Mouse (Mus musculus) splenic B cell, adult 2 months (primary cell): ENCODE measurements around the gene Shc3.

ENCODE experiments used
- DNase-seq: peaks from one replicate; pipeline ENCODE4 v3.0.0-alpha.2; 2011; ENCODE audit warnings: low read depth, low spot score
- H3K27me3 ChIP-seq: 2 replicates; pipeline ENCODE4 v1.6.1; 2012; ENCODE audit warnings: mild to moderate bottlenecking, low read length, moderate library complexity, mixed read lengths; ENCODE audit not compliant: control insufficient read depth, poor library complexity, insufficient read depth, severe bottlenecking
- H3K36me3 ChIP-seq: 2 replicates; pipeline ENCODE4 v1.6.1; 2012; ENCODE audit warnings: mild to moderate bottlenecking, low read length, moderate library complexity, mixed read lengths; ENCODE audit not compliant: control insufficient read depth, poor library complexity, insufficient read depth, severe bottlenecking

Shc3 gene

DNA sequence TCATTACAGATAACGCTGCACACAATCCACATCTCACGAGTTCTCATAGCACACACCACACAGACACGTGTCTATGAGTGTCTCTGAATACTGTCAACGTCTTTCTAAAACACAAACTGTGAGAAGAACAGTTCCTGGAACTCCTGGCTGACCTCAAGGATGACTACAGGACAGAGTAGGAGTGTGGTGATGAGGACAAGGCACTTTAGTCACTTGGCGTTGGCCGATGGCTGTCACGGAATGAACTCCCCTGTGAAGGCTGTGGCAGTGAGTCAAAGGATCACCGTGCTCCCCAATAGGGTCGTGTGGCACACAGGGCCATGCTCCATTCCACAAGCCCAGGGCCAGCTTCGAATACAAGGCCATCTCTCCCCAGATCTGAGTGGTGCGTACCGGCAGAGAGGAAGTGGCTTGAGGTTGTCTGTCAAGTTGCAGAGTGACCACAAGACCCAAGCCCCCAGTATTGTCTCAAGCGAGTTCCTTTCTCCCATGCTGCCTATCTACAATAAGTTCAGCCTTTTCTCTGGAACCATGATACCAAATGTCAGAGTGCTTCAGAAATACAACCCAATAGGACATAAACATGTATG lies 163.4 kb downstream of the Shc3 start:
- Histone ChIP-seq H3K36me3 (no peaks in the 10 kb centered on the region), H3K27me3 (no peaks in the 10 kb centered on the region)
- no peak for DNase-seq

- Histone ChIP-seq H3K27me3 (no peaks in the 10 kb centered on the region), H3K36me3 (no peaks in the 10 kb centered on the region)
- DNase-seq = no peak
Observed at GRCm38 (mm10) chr13:51404566-51404965, 164.7 kb downstream of the Shc3 start.

GRCm38 (mm10) chr13:51400736-51401501 lies 168.3 kb downstream of the Shc3 start:
- H3K36me3 ChIP-seq = no peaks in the 10 kb centered on the region
- peak; percentile 90 for DNase-seq
- no peaks in the 10 kb centered on the region for H3K27me3 ChIP-seq

DNA sequence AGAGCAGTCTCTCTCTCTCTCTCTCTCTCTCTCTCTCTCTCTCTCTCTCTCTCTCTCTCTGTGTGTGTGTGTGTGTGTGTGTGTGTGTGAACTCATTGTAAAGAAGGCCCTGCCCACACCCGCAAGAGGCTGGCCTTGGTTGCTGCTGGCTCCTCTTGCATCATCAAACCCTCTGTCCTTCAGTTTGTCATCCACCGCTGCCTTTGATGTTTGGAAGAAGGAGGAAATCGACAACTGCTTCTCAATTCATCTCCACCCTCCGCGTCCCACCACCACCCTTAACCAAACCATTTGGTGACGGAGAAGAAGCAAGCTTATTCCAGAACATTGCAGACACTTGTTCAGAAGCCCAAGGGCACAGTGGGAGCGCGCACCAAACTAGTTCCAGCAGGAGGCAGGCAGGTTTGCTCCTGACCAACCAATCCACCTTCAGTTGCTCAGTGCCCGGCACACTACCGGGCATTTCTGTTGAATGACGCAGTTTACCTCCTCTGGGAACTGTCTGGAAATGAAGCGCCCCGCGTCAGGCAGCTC lies 169.0 kb downstream of the Shc3 start:
- no peaks in the 10 kb centered on the region for H3K36me3 ChIP-seq
- H3K27me3 ChIP-seq = no peaks in the 10 kb centered on the region
- peak; percentile 71 for DNase-seq

DNA sequence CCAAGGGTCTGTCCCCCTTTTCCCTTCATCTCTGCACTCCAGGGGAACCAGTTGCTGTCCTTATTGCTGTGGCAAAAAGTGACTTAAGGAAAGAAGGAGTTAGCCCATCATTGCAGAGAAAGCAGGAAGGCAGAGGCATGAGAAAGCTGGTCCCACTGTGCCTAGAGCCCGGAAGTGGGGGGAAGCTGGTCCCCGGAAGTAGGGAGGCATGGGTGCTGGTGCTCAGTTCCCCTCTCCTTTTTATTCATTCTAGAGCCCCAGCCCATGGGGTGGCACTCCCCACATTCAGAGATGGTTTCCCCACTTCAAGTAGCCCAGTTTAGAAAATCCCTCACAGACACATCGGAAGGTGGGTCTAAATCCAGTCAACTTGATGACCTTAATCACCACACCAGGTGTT lies 169.7 kb downstream of the Shc3 start:
- DNase-seq = no peak
- no peaks in the 10 kb centered on the region for H3K27me3 ChIP-seq
- H3K36me3 ChIP-seq = no peaks in the 10 kb centered on the region

- no peaks in the 10 kb centered on the region for H3K27me3 ChIP-seq
- no peaks in the 10 kb centered on the region for H3K36me3 ChIP-seq
- peak; percentile 93 for DNase-seq
Observed at GRCm38 (mm10) chr13:51397861-51398260, 171.4 kb downstream of the Shc3 start.

GRCm38 (mm10) chr13:51392256-51392655 lies 177.0 kb downstream of the Shc3 start:
- DNase-seq = no peak
- Histone ChIP-seq H3K27me3 (no peaks in the 10 kb centered on the region), H3K36me3 (no peaks in the 10 kb centered on the region)

DNA sequence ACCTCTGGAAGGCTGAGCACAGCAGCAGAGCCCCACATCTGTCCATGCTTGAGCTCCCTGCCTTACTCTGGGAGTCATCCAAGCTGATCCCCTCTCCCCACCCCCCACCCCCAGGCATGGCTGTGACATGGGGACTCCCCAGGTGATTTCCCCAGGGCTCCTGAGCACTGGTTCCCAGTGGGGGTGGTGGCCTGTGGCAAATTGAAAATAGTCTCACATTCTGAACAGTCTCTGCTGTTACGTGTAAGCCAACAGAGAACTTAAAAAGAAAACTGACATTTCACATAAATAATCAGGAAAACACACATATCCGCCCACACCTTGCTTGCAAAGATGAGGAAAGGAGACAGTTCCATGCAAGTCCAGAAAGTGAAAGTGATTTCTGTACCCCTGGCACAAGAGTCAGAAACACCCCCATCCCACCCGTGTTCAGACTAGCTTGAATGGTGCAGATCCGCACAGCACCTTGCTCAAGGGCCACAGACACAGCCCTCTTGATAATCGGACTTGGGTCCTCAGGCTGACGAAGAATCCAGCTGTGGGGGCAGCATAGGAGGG lies 177.8 kb downstream of the Shc3 start:
- H3K27me3 ChIP-seq = no peaks in the 10 kb centered on the region
- no peaks in the 10 kb centered on the region for H3K36me3 ChIP-seq
- DNase-seq = peak; percentile 58

DNA sequence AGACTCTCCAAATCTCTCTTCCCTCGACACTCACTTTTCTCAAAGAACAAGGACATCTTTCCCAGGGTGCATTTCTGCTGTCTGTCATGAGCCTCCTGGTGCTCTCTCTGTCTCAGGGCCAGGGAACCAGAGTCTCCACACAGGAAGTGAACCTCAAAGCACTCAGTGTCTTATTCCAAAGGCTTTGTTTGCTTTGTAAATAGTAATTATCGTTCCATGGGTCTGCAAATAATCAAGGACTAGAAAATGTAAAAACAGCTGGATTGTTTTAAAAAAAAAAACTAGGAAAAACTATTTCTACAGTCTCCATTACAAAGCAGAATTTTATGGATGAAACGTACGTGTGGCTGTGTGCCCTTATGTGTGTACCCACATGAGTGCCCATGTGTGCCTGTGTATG lies 178.8 kb downstream of the Shc3 start:
- no peak for DNase-seq
- Histone ChIP-seq H3K36me3 (no peaks in the 10 kb centered on the region), H3K27me3 (no peaks in the 10 kb centered on the region)

DNA sequence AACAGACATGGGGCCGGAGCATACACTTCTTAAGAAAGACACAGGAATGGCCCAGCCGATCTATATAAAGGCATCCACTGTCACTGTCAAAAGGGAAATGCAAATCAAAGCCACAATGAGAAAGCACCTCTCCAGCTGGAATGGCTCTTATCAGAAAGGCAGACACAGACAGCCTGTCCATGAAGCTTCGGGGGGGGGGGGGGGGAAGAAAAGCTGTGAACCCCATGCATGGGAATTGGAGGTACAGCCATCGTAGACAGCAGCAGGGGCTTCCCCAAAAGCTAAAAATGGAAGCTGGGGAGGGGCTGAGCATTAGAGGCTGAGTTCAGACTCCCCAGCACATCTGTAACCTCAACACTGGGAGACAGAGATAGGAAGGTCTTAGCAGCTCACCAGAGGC lies 181.3 kb downstream of the Shc3 start:
- DNase-seq = peak; percentile 36
- no peaks in the 10 kb centered on the region for H3K27me3 ChIP-seq
- no peaks in the 10 kb centered on the region for H3K36me3 ChIP-seq

DNA sequence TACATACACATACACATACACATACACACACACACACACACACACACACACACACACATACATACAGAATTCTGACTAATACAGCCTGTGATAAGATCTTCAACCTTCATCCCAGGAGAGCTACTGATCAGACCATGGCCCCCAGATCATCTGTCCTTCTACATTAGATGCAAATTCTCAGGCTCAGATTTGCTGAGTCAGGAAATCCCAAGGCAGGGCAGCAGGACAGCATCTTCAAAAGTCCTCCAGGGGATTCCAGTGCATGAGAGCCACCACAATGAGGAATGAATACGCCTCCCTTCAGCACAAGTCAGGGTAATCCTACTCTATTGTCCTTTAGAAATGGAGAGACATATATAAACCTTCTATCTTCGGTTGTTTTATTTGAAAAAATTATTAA lies 184.3 kb downstream of the Shc3 start:
- Histone ChIP-seq H3K36me3 (no peaks in the 10 kb centered on the region), H3K27me3 (no peaks in the 10 kb centered on the region)
- no peak for DNase-seq

DNA sequence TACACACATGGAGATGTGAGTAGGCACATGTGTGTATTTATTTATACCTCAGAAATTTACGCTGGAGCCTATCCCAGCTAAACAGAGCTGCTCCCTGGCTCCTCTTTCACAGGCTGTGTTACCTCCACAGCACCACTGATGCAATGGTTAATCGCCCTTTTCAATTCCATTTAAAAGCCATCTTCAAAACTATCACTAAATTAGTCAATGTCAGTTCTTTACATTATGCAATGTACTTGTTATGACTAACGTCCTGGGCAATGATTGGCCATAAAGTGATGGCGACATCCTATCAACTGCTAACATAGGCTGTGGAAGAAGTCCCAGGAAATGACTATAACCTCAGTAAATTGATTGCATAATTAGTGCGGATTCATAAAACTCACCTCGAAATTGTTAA lies 187.7 kb downstream of the Shc3 start:
- no peak for DNase-seq
- Histone ChIP-seq H3K36me3 (no peaks in the 10 kb centered on the region), H3K27me3 (no peaks in the 10 kb centered on the region)
